Mouse (Mus musculus): ENCODE results near the gene Gm13272. TPM values are rescaled to one million over a fixed set of nuclear protein-coding genes. Genes with fewer than 3 reads are reported as not detected.
"Not testable (repeated sequence)": the region's sequence is repeated elsewhere in the genome, so short reads cannot be mapped to it uniquely, and the experiment has no call there.

Gm13272 gene
- polyA plus RNA-seq, 1 experiment, result not detected

DNA sequence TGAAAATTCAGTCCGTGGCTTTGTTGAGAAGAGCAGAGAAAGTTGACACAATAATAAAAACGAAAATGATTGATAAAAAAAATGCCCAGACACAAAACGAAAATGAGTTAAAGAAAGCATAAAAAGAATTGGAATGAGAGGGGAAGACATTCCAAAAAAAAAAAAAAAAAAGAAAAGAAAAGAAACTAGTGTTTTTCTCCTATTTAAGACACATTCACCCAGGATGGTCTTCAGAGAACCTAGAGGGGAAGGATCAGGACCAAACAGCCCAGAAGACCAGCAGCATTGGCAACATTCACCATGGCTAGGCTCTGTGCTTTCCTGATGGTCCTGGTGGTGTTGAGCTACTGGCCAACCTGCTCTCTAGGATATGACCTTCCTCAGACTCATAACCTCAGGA is 36.3 kb downstream of the Gm13272 start, which contains the start of gene Ifna7:
Ifna7 (plus strand) TSS at position 301 of the 400 bp plus-strand sequence.
- no peak within 1 kb of the TSS for H3K27ac ChIP-seq (ENCODE audit: control insufficient read depth, insufficient read depth, low read depth, low read length)
- no peaks in the 10 kb centered on the region for H3K36me3 ChIP-seq (ENCODE audit: control insufficient read depth, insufficient read depth, low read length)
- H3K4me1 ChIP-seq (ENCODE audit: control insufficient read depth, insufficient read depth, low read length), result no peaks in the 10 kb centered on the region
- H3K4me3 ChIP-seq (ENCODE audit: control insufficient read depth, low read depth, low read length), result no peak within 1 kb of the TSS
- TF ChIP-seq CTCF (IDR thresholded peaks at IDR 0.05; ENCODE audit: control insufficient read depth, insufficient read depth, insufficient replicate concordance, low read depth, low read length) (no peak), POLR2A (IDR thresholded peaks at IDR 0.05; ENCODE audit: control insufficient read depth, low read depth, low read length) (no peak)
- no peaks in the 10 kb centered on the region for H3K27me3 ChIP-seq (ENCODE audit: control insufficient read depth, insufficient read depth, low read length)

DNA sequence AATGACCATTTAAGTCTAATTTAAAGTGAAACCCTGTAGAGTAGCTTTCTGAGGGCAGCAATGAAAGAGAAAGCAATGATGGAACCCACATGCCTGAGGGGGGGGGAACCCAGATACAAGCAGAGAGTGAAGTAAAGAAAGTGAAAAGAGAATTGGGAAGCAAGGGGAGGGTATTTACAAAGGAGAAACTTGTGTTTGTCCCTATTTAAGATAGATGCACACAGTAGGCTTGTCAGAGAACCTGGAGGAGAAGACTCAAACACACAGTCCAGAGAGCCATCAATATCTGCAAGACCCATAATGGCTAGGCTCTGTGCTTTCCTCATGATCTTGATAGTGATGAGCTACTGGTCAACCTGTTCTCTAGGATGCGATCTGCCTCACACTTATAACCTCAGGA is 40.0 kb downstream of the Gm13272 start, which contains the start of gene Ifna11:
Ifna11 (plus strand) TSS at position 301 of the 400 bp plus-strand sequence.
- no peak within 1 kb of the TSS for H3K27ac ChIP-seq (ENCODE audit: control insufficient read depth, insufficient read depth, low read depth, low read length)
- no peaks in the 10 kb centered on the region for H3K27me3 ChIP-seq (ENCODE audit: control insufficient read depth, insufficient read depth, low read length)
- no peaks in the 10 kb centered on the region for H3K4me1 ChIP-seq (ENCODE audit: control insufficient read depth, insufficient read depth, low read length)
- no peak within 1 kb of the TSS for H3K4me3 ChIP-seq (ENCODE audit: control insufficient read depth, low read depth, low read length)
- TF ChIP-seq POLR2A (IDR thresholded peaks at IDR 0.05; ENCODE audit: control insufficient read depth, low read depth, low read length) (no peak), CTCF (IDR thresholded peaks at IDR 0.05; ENCODE audit: control insufficient read depth, insufficient read depth, insufficient replicate concordance, low read depth, low read length) (no peak)
- H3K36me3 ChIP-seq (ENCODE audit: control insufficient read depth, insufficient read depth, low read length), result no peaks in the 10 kb centered on the region

DNA sequence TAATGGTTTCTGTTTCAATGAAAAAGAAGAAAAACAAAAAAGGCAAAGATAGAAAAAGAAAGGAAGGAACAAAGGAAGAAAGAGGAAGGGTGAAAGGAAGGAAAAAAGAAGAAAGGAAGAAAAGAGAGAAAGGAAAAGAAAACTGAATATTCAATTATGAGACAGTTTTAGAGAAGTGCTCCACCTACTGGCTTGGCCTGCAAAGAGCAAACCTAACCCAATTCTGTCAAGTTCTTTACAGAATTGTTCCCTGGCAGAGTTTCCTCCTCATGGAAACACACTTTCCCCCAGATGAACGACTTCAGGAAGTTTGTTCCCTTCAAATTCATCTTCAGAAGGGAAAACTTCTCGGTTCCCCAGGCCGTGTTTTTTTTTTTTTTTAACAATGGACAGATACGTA is 43.3 kb downstream of the Gm13272 start:
- Histone ChIP-seq H3K27ac (ENCODE audit: control insufficient read depth, insufficient read depth, low read depth, low read length) (no peak overlapping the region), H3K4me3 (ENCODE audit: control insufficient read depth, low read depth, low read length) (no peak overlapping the region), H3K36me3 (ENCODE audit: control insufficient read depth, insufficient read depth, low read length) (no peaks in the 10 kb centered on the region), H3K27me3 (ENCODE audit: control insufficient read depth, insufficient read depth, low read length) (no peaks in the 10 kb centered on the region), H3K4me1 (ENCODE audit: control insufficient read depth, insufficient read depth, low read length) (no peaks in the 10 kb centered on the region)
- TF ChIP-seq POLR2A (IDR thresholded peaks at IDR 0.05; ENCODE audit: control insufficient read depth, low read depth, low read length), result no peak
- TF ChIP-seq CTCF (IDR thresholded peaks at IDR 0.05; ENCODE audit: control insufficient read depth, insufficient read depth, insufficient replicate concordance, low read depth, low read length), result no peak

DNA sequence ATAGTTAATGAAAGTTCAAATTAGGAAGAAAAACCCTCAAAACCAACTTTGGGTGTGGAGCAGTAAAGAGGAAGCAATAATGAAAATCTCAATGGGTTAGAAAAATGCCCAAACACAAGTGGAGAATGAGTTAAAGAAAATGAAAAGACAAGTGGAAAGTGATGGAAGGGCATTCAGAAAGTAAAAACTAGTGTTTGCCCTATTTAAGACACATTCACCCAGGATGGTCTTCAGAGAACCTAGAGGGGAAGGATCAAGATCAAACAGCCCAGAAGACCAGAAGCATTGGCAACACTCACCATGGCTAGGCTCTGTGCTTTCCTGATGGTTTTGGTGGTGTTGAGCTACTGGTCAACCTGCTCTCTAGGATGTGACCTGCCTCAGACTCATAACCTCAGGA is 47.5 kb downstream of the Gm13272 start, which contains the start of gene Ifna6:
Ifna6 (plus strand) TSS at position 301 of the 400 bp plus-strand sequence.
- not testable (repeated sequence) for H3K4me3 ChIP-seq (ENCODE audit: control insufficient read depth, low read depth, low read length); H3K4me1 ChIP-seq (ENCODE audit: control insufficient read depth, insufficient read depth, low read length); H3K27me3 ChIP-seq (ENCODE audit: control insufficient read depth, insufficient read depth, low read length); H3K27ac ChIP-seq (ENCODE audit: control insufficient read depth, insufficient read depth, low read depth, low read length); H3K36me3 ChIP-seq (ENCODE audit: control insufficient read depth, insufficient read depth, low read length)

Other genes with a start within 250 kb of the Gm13272 start
- not detected in 2 replicates for gene Ifna15, start 221.6 kb upstream of the Gm13272 start, polyA plus RNA-seq (2012; rRNA removed)
- not detected in 2 replicates for gene Ifna14, start 208.1 kb upstream of the Gm13272 start, polyA plus RNA-seq (2012; rRNA removed)
- not detected in 2 replicates for gene Ifna9, start 187.5 kb upstream of the Gm13272 start, polyA plus RNA-seq (2012; rRNA removed)
- not detected in 2 replicates for gene Ifna12, start 176.5 kb upstream of the Gm13272 start, polyA plus RNA-seq (2012; rRNA removed)
- not detected in 2 replicates for gene C87499, start 145.4 kb upstream of the Gm13272 start, polyA plus RNA-seq (2012; rRNA removed)
- gene Ifna13, start 135.4 kb upstream of the Gm13272 start, polyA plus RNA-seq (2012; rRNA removed), result not detected in 2 replicates
- gene Ifna16, start 102.9 kb upstream of the Gm13272 start, polyA plus RNA-seq (2012; rRNA removed), result not detected in 2 replicates
- not detected in 2 replicates for gene Ifna2, start 95.9 kb upstream of the Gm13272 start, polyA plus RNA-seq (2012; rRNA removed)
- gene Ifnab, start 88.5 kb upstream of the Gm13272 start, polyA plus RNA-seq (2012; rRNA removed), result 0.38 and 0.62 TPM in 2 replicates
- 1.1 and 1.7 TPM in 2 replicates for gene Gm26566, start 58.0 kb upstream of the Gm13272 start, polyA plus RNA-seq (2012; rRNA removed)
- gene Klhl9, start 57.4 kb upstream of the Gm13272 start, polyA plus RNA-seq (2012; rRNA removed), result 5.4 TPM in 2 replicates
- gene Gm13271, start 25.0 kb upstream of the Gm13272 start, polyA plus RNA-seq (2012; rRNA removed), result not detected in 2 replicates
- not detected in 2 replicates for gene Gm13283, start 19.7 kb upstream of the Gm13272 start, polyA plus RNA-seq (2012; rRNA removed)
- gene Gm13290, start 6.0 kb upstream of the Gm13272 start, polyA plus RNA-seq (2012; rRNA removed), result not detected in 2 replicates
- gene Gm13289, start 2.9 kb upstream of the Gm13272 start, polyA plus RNA-seq (2012; rRNA removed), result not detected in 2 replicates
- gene Ifnz, start 2.3 kb downstream of the Gm13272 start, polyA plus RNA-seq (2012; rRNA removed), result not detected in 2 replicates
- gene Gm13276, start 5.9 kb downstream of the Gm13272 start, polyA plus RNA-seq (2012; rRNA removed), result not detected in 2 replicates
- gene Gm13277, start 8.8 kb downstream of the Gm13272 start, polyA plus RNA-seq (2012; rRNA removed), result not detected in 2 replicates
- gene Gm13278, start 11.7 kb downstream of the Gm13272 start, polyA plus RNA-seq (2012; rRNA removed), result not detected in 2 replicates
- not detected in 2 replicates for gene Gm13275, start 14.6 kb downstream of the Gm13272 start, polyA plus RNA-seq (2012; rRNA removed)
- not detected in 2 replicates for gene Gm13279, start 17.5 kb downstream of the Gm13272 start, polyA plus RNA-seq (2012; rRNA removed)
- not detected in 2 replicates for gene Gm13285, start 19.8 kb downstream of the Gm13272 start, polyA plus RNA-seq (2012; rRNA removed)
- gene Gm13287, start 23.4 kb downstream of the Gm13272 start, polyA plus RNA-seq (2012; rRNA removed), result not detected in 2 replicates
- gene Gm13288, start 25.7 kb downstream of the Gm13272 start, polyA plus RNA-seq (2012; rRNA removed), result not detected in 2 replicates
- not detected in 2 replicates for gene Ifna7, start 36.4 kb downstream of the Gm13272 start, polyA plus RNA-seq (2012; rRNA removed)
- not detected in 2 replicates for gene Ifna11, start 40.1 kb downstream of the Gm13272 start, polyA plus RNA-seq (2012; rRNA removed)
- not detected in 2 replicates for gene Ifna6, start 47.6 kb downstream of the Gm13272 start, polyA plus RNA-seq (2012; rRNA removed)
- not detected in 2 replicates for gene Ifna5, start 55.7 kb downstream of the Gm13272 start, polyA plus RNA-seq (2012; rRNA removed)
- gene Ifna4, start 62.0 kb downstream of the Gm13272 start, polyA plus RNA-seq (2012; rRNA removed), result not detected in 2 replicates
- gene Ifna1, start 70.2 kb downstream of the Gm13272 start, polyA plus RNA-seq (2012; rRNA removed), result not detected in 2 replicates
- not detected in 2 replicates for gene Ifne, start 100.4 kb downstream of the Gm13272 start, polyA plus RNA-seq (2012; rRNA removed)

All from testis, adult 2 months (tissue).